Mouse (Mus musculus) frontal cortex, adult (tissue): ENCODE data around the gene Kat2b.
"Not testable (repeated sequence)": the region's sequence is repeated elsewhere in the genome, so short reads cannot be mapped to it uniquely, and the experiment has no call there.

Experiments
- ATAC-seq: cut with Nextera tagmentation; 2 replicates; pipeline ENCODE4 v1.9.2; 2017; ENCODE audit warnings: mild to moderate bottlenecking, moderate library complexity, mixed read lengths; ENCODE audit not compliant: low TSS enrichment

The Kat2b gene

DNA sequence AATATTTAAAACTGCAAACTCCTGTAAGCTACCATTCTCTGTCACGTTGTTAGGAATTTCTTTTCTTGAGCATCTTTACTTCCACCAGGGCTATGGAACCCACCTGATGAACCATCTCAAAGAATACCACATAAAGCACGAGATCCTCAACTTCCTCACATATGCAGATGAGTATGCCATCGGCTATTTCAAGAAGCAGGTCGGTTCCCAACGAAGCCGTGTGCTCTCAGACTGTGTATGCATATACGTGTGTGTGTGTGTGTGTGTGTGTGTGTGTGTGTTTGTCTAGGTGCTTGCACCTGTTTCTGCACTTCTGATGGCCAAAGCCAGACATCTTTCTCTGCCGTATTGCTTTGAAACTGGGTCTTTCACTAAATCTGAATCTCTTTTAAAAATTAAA lies 92.6 kb downstream of the Kat2b start:
- ATAC-seq, result no peak

DNA sequence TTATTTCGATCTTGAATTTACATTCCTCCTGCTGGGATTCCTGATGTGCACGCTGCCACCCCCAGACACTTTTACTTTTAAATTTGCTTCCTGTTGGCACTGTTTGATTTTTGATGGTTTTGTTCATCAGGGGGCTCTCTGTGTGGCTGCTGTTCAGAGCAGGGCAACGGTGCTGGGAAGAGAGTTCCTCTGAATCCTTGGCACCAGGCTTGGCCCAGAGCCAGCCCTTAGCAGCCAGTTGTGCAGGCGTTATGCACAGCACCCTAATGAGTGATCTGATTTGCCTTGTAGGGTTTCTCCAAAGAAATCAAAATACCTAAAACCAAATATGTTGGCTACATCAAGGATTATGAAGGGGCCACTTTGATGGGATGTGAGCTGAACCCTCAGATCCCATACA lies 93.1 kb downstream of the Kat2b start:
- no peak for ATAC-seq

DNA sequence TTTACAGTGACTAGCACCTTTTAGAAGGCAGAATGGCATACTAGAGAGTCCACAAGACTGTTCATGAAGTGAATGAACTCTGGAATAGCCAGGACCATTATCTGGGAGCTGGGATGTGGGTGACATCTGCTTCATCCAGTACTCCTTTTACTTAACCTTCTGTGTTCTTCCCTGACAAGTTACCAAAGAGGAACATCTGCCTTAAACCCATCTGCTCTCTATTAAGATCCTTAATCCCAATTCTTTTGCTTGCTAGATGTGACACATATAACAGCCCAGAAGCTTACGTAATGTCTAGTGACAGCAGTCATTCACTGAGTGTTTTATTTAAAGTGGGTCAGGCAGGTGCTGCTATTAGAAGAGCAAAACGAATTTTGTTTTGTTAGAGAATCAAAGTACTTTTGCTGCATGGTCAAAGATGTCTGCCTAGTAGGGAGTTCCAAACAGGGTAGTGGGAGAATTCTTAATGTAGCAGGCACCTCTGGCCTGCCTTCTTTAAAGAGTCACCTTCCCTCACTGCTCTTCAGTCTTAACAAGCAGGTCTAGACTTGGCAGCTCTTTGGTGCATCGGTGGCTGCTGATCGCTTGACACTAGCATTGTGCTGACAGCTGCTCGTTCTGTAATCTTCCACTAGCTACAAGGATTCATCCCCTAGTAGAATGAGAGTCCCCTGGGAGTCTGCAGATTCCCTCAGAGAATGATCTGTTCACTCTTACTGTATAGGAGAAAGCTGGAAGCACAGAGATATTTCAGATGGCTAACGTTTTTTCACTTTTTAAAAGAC lies 94.6 kb downstream of the Kat2b start:
- no peak for ATAC-seq

DNA sequence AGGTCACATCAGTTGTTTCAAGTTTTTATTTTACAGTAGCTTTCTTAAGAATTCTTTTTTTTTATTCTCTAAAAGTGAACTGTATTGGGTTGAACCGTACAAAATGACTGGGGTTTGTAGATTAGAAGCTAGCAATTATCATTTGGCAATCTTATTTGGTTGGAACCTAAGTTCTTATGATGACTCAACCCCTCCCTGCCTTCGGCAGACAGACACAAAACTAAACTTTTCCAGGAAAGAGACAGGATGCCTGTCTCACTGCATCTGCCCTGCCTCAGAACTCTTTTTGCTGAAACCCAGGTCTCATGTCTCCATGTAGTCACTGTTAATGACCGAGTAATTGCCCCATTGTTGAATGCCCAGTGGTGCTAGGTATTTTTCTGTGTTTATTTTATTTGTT lies 97.6 kb downstream of the Kat2b start:
- no peak for ATAC-seq

DNA sequence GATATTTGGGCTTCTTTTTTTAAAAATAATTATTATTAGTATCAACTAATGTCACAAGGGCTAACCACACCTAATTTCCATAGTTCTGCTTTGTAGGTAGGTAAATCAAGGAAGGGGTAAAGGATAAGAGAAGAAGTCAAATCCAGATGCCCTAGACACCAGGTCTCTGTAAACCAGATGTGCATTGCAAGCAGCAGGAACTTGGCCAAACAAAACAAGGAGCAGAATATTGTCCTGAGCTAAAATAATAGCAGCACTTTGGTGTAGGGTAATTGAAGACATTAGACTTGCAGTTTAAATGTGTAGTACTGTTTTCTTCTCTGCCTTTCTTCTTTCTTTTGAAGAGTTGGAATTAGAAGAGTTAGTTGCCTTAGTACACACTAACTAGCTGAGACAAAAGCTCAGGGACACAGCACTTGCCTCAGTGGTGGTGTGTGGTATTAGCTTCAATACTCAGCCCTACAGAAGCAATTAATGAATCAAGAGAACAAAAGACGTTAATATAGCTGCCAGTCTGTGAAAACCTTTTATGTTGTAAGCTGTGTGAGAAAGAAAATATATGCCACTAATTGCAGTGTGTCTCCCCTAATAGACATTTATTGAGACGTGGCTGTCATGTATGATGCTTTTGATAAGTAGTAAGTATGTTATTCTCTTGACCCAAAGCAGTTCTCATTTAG lies 98.2 kb downstream of the Kat2b start:
- no peak for ATAC-seq

DNA sequence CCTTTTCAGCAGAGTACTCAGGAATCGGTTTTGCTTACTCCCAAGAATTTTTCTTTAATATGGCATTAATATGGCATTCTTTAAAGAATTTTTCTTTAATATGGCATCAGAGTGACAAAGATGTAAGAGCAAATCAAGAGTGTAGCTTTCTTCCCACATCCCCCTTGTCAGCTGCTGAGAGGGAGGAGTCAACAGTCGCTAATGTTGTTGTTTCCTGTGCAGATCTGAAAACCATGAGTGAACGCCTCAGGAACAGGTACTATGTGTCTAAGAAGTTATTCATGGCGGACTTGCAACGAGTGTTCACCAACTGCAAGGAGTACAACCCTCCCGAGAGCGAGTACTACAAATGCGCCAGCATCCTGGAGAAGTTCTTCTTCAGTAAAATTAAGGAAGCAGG lies 103.8 kb downstream of the Kat2b start:
- no peak for ATAC-seq

DNA sequence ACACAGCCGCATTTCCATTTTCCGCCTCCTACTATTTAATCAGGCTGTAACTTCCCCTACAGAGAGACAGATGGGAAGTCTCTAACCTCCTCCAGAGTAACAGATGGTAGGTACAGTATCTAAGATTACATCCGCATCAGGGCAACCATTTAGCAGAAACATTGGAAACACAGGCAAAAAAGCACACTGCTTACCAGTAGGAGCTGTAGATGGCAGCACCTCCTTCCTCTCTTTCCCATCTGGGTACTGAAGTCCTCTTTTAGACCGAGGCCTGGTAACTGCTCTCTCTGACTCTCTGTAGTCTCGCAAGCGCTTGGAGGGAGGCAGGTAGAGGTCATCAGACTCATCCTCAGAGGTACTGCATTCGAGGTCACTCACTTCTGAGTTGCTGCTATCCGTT lies 112.1 kb downstream of the Kat2b start:
- peak; percentile 100 for ATAC-seq

DNA sequence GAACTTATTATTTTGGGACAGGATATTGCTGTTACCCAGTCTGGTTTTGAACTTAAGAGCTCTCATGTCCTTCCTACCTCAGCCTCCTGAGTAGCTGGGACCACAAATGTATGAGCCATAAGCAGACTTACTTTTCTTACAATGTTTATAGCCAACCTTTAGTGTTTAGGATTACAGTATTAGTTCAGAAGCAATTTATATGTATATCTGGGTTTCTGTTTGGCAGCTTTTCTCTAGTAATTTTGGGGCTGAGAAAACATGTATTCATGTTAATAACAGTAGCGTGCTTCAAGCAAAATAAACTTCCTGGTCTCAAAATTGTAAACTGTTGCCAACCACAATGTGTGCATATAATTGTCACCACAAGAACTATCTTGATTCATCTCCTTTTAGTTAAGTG lies 121.7 kb downstream of the Kat2b start:
- no peak for ATAC-seq

DNA sequence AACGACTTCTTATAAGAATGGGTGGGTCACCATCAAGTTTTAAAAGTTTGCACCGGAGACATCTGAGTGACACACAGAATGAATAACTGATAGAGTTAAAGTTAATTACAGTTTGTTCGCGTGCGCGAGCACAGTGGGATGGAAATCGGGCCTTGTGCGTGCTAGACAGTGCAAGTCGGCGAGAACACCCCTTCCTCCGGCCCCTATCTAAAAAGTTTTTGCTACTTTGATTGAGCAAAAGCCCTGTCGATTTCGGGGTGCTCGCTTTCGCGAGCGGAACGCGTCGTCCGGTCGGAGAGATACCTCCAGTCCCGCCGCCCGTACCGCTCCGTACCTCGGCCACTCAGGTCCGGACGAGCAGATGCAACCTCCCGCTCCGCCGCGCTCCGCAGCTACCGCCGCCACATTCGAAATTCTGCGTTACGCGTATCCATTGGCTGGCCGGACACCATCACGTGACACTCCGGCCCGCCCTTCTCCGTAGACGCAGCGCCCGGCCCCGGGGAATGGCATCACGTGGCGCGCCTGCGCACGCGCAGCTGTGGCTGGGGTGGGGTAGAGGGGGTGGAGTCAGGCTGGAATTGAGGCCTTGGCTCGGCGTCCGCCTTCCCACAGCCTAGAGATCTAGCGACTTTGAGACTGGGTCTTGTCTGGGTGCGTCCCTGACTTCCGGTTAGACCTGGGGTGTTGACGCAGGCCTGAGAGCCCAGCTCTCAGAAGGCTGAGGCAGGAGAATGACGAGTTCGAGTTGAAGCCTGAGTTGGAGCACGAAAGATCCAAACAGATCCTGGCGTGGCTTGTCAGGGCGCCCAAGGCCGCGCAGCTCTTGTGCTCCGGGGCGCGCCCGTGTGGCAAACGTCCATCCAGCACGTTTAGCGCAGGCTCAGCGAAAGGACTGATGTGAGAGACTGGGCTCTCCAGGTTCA lies 122.5 kb downstream of the Kat2b start, which contains the start of gene Sgo1:
Sgo1 (minus strand) TSS at position 457 of the 926 bp plus-strand sequence.
- ATAC-seq, result peak; percentile 98

DNA sequence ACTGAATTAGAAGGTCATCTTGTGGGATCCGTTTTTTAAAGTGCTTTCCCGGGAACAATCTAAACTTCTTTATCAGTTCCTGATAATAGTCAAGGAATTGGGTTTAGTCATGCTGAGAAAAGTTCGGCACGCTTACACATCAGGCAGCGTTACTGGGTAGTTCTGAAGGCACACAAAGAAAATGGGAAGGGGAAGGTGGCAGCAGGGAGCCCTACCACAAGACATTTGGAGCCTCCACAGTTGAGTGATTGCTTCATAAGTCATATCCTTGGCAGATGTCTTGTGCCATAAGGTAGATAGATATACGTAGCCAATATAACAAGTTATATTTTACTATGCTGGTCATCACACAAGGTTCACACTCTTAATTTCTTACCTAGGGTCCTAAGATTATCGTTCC lies 123.3 kb downstream of the Kat2b start:
- ATAC-seq, result peak; percentile 28; the same call in 1 of the 2 replicates

DNA sequence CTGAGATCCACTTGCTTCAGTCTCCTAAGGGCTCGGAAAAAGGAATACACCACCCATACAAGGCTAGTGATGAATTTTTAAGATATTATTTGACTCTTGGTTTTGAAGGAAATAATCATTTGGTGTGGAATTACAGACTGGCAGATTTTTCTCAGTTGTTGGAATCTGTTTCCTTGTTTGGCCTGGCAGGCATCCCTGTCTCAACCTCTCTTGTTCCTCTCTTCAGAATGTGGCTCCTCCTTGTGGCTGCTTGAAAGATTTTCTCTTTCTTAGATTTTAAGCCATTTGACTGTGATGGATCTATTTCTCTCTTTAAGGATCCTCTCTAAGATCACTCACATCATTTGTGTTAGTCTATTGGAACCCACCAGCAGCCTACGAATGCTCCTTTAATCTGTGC lies 127.4 kb downstream of the Kat2b start:
- ATAC-seq, result peak; percentile 47; the same call in 1 of the 2 replicates

DNA sequence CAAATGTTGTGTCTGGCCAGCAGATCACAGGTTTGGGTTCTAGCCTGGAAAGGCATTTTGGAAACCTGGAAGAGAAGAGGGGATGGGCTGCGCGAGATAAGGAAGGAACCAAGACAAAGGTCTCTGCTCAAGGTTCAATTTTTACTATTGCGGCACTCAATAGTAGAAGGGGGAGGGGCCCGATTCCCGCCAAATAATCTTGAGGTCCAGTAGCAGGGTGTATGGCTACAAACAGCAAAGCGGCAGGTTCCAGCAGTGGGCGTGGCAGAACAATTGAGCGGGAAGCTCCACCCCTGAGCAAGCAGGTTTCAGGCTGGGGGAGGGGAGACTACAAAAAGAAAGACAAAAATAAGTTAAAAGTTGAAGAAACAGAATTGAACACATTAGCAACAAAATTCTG lies 130.9 kb downstream of the Kat2b start:
- not testable (repeated sequence) for ATAC-seq

DNA sequence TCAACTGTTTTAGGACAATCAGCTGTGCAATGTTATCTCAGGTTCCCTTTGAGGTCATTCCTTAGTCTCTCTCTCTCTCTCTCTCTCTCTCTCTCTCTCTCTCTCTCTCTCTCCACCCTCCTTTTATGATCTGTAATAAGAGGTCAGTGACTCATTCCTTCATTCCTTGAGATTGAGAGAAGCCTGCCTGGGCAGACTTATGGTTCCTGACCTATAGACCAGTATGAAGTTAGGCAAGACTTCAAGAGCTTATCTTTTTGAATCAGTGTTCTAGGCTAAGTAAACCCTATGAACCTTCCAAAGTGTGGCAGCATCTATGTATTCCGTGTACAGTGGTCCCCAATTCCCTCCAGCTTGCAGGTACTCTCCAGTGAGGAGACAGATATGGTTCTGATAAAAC lies 147.8 kb downstream of the Kat2b start:
- no peak for ATAC-seq

DNA sequence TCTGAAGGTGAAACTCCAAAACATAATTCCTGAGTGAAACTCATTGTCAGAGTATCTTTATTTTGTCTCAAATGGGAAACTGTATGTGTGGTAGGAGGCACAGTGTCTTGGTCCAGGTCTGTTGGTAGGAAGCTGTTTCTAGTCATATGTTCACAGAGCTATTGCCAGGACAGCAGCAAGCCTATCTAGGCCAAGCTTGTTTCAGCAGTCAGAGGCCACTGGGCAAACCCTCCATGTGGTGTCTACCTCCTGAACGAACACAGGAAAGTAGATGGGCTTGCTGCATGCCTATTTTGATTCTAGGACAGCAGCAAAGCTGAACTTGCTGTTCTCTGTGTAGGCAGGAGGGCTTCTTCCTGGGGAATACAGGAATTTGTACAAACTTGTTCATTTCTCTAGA lies 148.5 kb downstream of the Kat2b start:
- not testable (repeated sequence) for ATAC-seq

DNA sequence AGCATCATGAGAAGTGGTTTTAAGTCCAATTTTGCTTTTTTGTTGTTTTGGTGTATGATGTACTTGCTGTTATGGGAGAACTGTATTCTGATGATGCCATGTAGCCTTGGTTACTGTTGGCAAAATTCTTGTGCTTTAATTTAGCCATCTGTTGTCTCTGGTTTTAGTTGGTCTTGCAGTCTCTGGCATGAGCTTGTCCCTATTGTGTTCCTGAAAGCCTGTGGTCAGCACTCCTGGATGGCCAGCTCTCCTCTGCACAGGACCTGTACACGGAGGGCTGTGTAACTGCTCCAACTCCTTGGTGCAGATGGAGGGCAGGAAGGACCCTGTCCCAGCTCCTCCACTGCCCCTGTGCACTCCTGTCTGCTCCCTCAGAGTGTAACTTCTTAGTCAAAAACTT lies 151.8 kb downstream of the Kat2b start:
- no peak for ATAC-seq

DNA sequence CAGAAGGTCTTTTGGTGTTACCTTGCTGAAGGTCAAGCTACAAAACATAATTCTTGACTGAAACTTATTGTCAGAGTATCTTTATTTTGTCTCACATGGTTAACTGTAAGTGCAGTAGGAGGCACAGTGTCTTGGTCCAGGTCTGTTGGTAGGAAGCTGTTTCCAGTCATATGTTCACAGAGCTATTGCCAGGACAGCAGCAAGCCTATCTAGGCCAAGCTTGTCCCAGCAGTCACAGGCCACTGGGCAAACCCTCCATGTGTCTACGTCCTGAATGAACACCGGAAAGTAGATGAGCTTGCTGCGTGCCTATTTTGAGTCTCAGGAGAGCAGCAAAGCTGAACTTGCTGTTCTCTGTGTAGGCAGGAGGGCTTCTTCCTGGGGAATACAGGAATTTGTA lies 152.3 kb downstream of the Kat2b start:
- not testable (repeated sequence) for ATAC-seq
